Mouse (Mus musculus) splenic B cell, adult 2 months (primary cell): ENCODE measurements around the gene Flywch1.
A peak's percentile ranks its signal among the peaks of the same experiment; 100 is the strongest.

Experiments used
- DNase-seq: peaks from one replicate; pipeline ENCODE4 v3.0.0-alpha.2; 2011; ENCODE audit warnings: low read depth, low spot score
- H3K27me3 ChIP-seq: 2 replicates; pipeline ENCODE4 v1.6.1; 2012; ENCODE audit warnings: mild to moderate bottlenecking, low read length, moderate library complexity, mixed read lengths; ENCODE audit not compliant: control insufficient read depth, poor library complexity, insufficient read depth, severe bottlenecking
- H3K36me3 ChIP-seq: 2 replicates; pipeline ENCODE4 v1.6.1; 2012; ENCODE audit warnings: mild to moderate bottlenecking, low read length, moderate library complexity, mixed read lengths; ENCODE audit not compliant: control insufficient read depth, poor library complexity, insufficient read depth, severe bottlenecking

Gene Flywch1

GRCm38 (mm10) chr17:23771284-23772218 lies at the start of gene Flywch1:
Gene Flywch1 (minus strand): TSS chr17:23771602.
- Histone ChIP-seq H3K27me3 (no peaks in the 10 kb centered on the region; the same call in 1 of the 2 replicates), H3K36me3 (no peaks in the 10 kb centered on the region)
- peak; percentile 98 for DNase-seq

DNA sequence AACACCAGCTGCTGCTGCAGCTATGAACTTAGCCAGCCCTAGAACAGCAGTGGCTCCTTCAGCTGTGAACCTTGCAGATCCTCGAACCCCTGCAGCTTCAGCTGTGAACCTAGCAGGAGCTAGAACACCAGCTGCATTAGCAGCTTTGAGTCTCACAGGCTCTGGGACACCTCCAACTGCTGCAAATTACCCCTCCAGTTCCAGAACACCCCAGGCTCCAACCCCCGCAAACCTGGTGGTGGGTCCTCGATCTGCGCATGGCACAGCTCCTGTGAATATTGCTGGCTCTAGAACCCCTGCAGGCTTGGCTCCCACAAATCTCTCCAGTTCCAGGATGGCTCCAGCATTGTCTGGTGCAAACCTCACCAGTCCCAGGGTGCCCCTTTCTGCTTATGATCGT lies 49.3 kb upstream of the Flywch1 start:
- Histone ChIP-seq H3K36me3 (peaks cover 25% of the 10 kb centered on the region), H3K27me3 (no peaks in the 10 kb centered on the region)
- DNase-seq: no peak

DNA sequence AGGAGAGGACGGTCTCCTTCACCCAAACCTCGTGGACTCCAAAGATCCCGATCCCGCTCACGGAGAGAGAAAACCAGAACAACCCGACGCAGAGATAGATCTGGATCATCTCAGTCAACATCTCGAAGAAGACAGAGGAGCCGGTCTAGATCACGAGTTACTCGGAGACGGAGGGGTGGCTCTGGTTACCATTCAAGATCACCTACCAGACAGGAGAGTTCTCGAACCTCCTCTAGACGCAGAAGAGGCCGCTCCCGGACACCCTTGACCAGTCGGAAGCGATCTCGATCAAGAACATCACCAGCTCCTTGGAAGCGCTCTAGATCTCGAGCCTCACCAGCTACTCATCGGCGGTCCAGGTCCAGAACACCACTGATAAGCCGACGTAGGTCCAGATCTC lies 47.8 kb upstream of the Flywch1 start:
- Histone ChIP-seq H3K27me3 (no peaks in the 10 kb centered on the region), H3K36me3 (peaks cover 26% of the 10 kb centered on the region)
- DNase-seq: no peak

DNA sequence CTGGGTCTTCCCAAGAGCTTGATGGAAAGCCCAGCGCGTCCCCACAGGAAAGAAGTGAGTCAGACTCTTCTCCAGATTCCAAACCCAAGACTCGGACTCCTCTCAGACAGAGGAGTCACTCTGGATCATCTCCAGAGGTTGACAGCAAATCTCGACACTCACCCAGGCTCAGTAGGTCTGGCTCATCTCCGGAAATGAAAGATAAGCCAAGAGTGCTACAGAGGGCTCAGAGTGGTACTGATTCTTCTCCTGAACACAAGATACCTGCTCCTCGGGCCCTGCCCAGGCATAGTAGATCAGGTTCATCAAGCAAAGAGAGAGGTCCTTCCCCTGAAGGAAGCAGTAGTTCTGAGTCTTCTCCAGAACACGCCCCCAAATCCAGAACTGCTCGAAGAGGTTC lies 47.2 kb upstream of the Flywch1 start:
- no peak for DNase-seq
- H3K36me3 ChIP-seq: peaks cover 23% of the 10 kb centered on the region

GRCm38 (mm10) chr17:23815641-23816040 lies 44.2 kb upstream of the Flywch1 start:
- Histone ChIP-seq H3K36me3 (peaks cover 31% of the 10 kb centered on the region), H3K27me3 (no peaks in the 10 kb centered on the region)
- no peak for DNase-seq

More for the DNA sequence above, 47.2 kb upstream of the Flywch1 start:
- no peaks in the 10 kb centered on the region for H3K27me3 ChIP-seq

DNA sequence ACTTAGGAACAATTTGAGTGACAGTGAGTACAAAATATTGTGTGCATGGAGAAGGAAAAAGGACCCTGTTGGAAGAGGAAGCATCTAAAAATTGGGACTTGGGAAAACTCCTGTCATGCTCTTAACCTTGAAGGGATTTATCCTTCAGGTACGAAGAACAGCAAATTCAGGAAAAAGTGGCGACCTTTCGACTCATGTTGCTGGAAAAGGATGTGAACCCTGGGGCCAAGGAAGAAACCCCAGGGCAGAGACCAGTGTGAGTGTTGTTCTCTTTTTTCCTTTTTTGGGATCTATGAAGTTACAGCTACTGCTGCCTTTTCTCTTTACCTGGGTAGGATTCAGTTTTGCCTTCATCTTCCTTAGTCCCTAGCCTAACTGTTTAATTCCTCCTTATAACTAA lies 36.5 kb upstream of the Flywch1 start:
- Histone ChIP-seq H3K27me3 (no peaks in the 10 kb centered on the region), H3K36me3 (peaks cover 30% of the 10 kb centered on the region)
- DNase-seq: no peak

DNA sequence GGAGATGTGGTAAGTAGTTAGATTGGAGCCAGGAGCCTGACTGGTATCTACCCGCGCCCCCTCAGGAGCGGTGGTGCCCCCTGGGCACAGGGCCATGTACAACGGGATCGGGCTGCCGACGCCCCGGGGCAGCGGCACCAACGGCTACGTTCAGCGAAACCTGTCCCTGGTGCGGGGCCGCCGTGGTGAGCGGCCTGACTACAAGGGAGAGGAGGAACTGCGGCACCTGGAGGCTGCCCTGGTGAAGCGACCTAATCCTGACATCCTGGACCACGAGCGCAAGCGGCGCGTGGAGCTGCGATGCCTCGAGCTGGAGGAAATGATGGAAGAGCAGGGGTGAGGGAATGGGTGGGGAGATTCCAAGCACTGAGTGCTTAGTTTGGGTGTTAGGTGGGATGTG lies 35.5 kb upstream of the Flywch1 start:
- peaks cover 24% of the 10 kb centered on the region for H3K36me3 ChIP-seq
- no peaks in the 10 kb centered on the region for H3K27me3 ChIP-seq
- peak; percentile 44 for DNase-seq

DNA sequence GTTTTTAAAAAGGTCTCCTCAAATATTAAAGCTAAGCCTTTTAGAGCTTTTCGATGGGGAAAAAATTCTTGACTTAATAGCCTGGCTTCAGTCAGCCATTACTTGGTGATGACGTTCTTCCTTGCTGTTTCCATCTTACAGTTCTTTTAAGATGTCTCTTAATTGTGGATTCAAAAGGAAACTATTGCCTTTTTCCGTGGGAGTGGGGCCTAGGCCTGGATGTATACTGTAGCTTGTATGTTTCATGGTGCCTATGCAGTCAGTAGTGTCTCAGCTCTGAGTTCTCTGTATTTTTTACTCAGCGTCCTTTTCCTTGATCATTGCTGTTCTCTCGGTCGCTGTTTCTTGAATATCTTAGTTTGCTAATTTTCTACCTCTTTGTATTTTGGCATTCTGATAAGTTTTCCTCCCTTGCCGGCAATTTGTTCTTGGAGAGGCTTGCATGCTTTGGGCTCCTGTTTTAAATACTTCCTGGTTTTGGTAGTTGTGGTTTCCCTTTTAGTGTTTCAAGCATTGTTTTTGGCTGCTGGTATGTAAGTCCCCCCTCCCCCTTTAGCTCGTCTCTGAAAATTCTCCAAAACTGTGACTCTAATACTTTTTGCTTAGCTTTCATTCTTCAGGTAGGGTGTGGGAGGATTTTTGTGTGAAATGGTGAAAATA lies 33.2 kb upstream of the Flywch1 start:
- DNase-seq: peak; percentile 52
- H3K36me3 ChIP-seq: peaks cover 7% of the 10 kb centered on the region
- H3K27me3 ChIP-seq: no peaks in the 10 kb centered on the region

GRCm38 (mm10) chr17:23803366-23804041 lies 32.1 kb upstream of the Flywch1 start:
- Histone ChIP-seq H3K27me3 (no peaks in the 10 kb centered on the region), H3K36me3 (peaks cover 2% of the 10 kb centered on the region)
- DNase-seq: peak; percentile 80

DNA sequence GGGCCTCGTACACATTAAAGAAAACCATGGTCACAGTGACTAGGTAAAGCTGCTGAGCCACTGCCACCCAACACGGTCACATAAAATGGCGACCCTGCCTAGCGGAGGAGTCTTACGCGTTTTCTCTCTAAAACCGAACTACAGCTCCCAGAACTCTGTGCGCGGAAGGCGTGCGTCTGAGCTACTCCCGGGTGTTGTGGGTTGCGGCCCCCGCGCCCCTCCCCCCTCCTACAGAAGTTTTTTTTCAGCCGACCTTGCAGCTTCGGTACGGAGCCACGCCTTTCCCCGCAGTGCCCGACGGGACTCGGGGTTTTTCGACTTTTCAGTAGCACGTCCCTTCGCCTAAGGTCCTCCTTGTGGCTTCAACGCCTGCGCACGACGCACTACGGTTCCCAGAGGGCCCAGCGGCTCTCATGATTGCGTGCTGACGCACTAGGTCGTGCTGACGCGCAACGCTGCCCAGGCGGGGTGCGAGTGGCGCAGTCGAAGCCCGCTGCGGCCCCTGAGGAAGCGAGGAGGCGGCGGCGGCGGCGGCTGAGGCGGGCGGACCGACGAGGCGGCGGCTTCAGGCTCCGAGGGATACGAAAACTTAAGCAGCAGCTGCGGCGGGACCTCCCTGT lies 31.5 kb upstream of the Flywch1 start:
- Histone ChIP-seq H3K27me3 (no peaks in the 10 kb centered on the region), H3K36me3 (peaks cover 1% of the 10 kb centered on the region)
- peak; percentile 100 for DNase-seq

- DNase-seq: no peak
- Histone ChIP-seq H3K36me3 (no peaks in the 10 kb centered on the region), H3K27me3 (no peaks in the 10 kb centered on the region)
Measured at GRCm38 (mm10) chr17:23801627-23802026, 30.2 kb upstream of the Flywch1 start.

GRCm38 (mm10) chr17:23797316-23797715 lies 25.9 kb upstream of the Flywch1 start:
- no peak for DNase-seq
- Histone ChIP-seq H3K36me3 (no peaks in the 10 kb centered on the region), H3K27me3 (no peaks in the 10 kb centered on the region)

DNA sequence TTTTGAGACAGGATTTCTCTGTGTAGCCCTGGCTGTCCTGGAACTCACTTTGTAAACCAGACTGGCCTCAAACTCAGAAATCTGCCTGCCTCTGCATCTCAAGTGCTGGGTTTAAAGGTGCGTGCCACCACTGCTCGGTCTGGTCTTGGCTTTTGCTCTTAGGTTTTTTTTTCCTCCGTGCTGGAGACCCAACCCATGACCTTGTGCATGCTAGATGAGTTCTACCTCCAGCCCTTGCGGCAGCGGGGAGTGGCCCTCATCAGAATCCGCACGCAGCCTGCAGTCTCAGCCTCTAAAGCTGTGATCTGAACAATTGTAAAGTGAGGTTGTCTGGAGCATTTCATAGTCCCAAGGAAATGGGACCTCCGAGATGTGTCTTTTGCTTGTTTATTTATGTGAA lies 23.9 kb upstream of the Flywch1 start:
- Histone ChIP-seq H3K27me3 (no peaks in the 10 kb centered on the region), H3K36me3 (no peaks in the 10 kb centered on the region)
- no peak for DNase-seq

GRCm38 (mm10) chr17:23791079-23791357 lies 19.6 kb upstream of the Flywch1 start:
- DNase-seq: no peak
- Histone ChIP-seq H3K36me3 (no peaks in the 10 kb centered on the region), H3K27me3 (no peaks in the 10 kb centered on the region)
